Mouse (Mus musculus) gastrocnemius, postnatal 10 days (tissue): ENCODE measurements at regions not wholly inside any gene's neighbourhood (a gene's known extent, or its start where the extent isn't known, plus 50 kb on each side); places are given as distances from the start of the nearest gene placed in this dataset.

Experiments
- DNase-seq: peaks from one replicate; pipeline ENCODE4 v3.0.0; 2021; ENCODE audit warnings: mixed read lengths

DNA sequence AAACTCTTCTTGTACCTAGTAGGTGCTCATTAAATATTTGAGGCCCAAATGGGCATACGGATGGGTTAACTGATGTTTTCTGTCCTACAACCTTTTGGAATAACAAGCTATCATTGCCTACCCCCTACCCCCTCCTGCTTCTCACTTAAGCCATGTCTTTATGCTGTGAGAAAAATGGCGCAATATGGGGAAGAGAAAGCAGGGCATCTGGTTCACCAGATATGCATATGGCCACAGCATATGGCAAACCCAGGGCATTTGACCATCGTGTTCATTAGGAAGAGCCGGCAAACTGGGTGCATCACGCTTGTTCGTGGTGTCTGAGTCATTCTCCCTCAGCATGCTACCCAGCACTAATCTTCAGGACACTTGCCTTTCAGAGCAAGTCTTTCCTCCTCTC, 616.1 kb downstream of the Bcl11a start:
- no peak for DNase-seq

DNA sequence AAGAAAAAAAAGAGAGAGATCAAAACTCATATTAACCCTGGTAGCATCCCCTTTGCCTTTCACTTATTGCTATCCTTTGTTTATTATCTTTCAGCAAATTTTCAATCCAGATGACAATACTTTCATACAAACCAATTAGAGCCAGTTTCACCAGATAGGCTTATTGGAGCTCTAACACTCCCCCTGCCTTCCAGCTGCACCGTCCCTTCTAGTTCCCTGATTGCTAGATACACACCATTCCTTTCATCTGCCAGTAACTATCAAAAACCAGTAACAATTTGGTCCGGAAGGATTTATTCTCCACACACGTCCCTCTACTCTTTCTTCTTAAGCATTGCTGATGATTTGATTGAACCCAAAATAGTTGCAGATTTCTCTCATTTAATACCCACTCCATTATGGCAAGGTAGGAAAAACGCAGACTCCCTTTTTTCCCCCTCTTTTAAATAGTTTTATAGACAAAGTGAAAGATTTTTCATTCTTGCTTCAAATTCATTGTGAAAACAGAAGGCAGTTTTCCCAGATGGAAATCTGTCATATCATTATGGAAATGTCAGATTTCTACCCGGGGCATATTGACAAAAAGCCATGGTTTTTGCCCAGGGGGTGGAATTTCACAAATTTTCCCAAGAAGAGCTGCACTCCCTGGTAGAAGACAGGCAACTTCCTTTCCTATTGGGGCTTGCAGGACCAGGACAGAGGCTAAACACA, 617.3 kb downstream of the Bcl11a start:
- no peak for DNase-seq

DNA sequence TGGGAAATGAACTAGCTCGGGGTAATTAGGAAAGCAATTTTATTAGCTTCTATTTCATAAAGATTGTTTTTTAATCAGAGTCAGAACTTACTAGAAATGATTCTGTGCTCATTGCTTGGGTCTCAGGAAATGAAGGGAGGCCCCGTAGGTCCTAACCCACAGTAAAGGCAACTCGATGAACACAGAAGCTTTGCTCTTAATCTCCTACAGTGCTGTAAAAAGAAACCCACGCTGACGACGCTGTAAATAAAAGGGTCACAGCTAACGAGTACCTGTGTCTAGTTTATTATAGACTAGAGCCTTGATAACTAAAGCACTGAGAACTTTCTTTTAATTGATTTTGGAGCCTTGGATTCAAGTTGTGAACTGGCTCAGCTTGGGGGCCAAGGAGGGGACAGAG, 618.7 kb downstream of the Bcl11a start:
- DNase-seq = no peak

DNA sequence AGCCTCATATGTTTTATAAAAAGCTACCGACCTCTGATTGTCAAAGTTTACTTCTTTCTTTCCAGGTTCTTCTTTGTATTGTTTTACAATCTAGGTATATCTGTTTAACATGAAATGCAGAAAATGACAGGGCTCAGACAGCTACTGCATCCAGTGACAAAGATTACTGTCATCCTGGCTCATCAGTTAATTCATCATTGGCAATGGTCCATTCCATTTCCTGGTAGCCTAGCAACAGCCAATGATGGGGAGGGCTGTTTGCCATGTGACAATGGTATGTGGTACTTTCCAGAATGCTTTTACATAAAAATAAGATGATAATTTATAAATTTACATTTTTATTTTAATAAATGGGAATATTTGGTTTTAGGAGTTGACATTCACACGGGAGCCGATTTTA, 630.9 kb downstream of the Bcl11a start:
- DNase-seq = no peak

DNA sequence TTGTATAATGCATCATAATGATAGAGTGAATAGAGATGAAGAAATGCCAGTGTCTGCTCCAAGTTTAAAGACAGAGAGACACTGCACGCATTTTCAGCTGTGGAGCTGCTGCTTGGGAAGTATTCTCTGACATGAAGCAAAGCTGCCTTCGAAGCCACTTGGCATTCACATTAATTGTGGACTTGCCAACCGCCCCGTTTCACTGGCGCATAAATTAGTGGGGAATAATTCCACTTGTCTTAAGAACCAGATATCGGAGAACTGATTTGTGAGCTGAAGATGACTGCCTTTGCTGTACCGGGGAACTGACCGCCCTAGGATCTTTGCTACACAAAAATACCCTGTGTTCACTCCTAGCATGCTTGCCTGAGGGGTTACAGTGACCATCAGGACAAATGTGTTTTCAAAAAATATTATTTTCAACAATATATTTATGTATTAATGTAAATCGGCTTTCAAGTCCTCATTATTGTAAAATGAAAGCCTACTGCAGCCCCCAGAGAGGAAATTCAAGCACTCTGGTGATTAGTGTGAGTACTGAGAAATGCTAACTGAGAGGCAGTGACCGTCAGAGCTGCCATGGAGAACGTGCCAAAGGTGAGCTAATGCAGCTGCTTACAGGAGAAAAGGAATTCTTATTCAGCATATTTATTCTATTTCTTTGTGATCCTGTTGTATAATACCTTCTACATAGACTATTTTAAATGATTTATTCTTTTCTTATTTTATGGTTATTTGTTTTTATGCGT, 638.9 kb downstream of the Bcl11a start:
- no peak for DNase-seq

DNA sequence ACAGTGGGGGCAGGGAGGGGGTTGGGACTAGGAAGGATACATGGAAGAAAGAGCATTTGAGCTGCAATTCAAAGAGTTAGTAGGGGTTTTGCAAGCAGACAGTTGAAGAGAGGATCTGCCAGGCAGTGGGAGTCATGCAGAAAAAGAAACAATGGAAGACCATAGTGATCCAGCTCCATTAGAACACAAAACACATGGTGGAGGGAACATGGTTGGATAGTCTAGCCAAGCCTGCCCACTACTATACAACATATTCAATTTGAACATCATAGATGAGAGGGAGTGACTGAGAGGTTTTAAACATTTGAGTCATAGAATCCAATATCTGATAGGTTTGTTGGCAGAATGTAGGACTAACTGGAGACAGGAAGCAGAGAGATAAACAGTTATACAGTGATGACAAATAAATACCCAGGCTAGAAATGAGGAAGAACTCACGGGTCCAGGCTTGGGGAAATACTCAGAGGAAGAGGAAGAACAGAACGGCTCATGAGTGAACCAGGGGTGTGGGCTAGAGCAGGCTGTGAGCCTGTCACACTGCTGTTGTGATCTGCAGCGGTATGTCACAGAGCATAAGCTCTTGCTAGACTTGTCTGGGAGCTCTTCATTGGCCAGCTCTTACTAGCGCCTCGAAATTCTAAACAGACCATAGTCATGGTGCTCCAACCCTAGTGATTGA, 646.5 kb downstream of the Bcl11a start:
- DNase-seq = no peak

DNA sequence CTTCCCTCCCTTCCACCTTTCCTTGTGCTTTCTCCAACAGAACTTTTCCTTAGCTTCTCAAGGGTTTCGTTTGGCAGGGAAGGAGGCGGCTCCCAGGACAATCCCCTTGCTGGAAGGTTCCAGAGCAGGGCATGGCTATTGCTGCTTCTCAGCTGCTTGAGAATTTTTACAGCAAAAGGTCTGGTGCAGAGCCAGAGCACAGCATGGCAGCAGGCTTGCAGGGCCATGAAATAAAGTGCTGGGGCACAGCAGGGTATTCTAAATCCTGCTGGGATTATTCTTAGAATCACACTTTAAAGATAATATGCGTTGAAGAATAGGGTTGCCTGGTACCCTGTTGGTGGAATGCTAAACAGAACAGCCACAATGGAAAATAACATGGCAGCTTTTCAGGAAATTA, 648.5 kb downstream of the Bcl11a start:
- no peak for DNase-seq

DNA sequence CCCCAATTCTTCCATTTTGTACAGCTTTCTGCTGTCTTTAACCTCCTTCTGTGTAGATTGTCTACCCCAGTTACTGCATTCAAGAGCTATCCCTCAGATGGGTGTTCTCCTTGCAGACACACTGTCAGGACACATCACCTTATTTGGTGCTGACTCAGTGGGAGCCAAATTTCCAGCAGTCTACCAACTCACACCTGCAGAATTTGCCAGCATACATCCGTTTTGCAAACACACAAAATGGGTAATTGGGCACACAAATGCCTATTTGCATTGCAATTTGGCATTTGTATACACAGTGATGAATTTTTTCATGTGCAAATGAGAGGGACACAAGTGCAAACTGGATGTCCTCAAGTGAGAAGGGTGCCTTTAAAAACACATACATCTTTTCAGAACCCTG, 649.5 kb downstream of the Bcl11a start:
- DNase-seq = no peak

DNA sequence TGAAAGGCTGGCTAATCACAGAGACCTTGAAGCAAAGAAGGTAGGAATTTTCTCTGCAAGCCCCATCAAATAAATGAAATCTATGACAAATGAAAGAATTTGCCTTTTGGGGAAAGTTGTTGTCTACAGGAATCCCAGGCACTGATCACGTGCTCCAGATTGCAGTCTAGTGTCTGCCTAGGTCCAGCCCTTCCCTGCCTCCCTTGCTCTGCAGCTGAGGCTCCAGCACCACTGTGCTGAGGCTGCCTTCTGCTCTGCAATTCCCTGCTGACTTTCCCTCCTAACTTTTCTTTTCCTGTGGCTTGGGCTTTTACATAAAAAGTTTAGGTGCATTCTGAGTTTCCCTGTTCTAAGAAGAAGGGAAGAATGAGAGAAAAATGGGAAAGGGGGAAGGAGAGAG, 653.6 kb downstream of the Bcl11a start:
- DNase-seq = no peak

DNA sequence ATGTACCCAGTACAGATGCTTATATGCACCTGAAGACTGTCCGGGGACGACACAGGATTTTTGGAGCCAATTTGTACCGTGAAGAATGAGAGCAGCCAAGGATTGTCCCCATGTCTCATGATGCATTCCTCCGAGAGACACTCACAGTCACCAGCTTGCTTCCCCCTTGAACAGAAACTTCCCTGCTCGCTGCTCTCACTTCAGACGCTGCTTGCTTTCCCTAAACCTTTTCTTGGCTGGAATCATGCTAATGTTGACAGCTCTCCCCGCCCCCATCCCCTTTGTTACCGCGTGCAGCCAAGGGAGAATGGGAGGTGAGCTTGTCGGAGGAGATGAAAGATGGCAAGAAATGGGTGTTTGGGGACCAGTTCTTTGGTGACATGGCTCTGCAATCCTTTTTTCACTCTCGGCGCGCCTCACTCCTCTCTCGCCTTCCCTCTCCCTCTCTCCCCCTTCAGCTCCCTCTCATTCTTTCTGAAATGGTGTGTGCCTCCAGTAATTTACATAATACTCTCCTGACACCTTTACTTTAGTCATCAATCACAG, 661.9 kb downstream of the Bcl11a start:
- no peak for DNase-seq

DNA sequence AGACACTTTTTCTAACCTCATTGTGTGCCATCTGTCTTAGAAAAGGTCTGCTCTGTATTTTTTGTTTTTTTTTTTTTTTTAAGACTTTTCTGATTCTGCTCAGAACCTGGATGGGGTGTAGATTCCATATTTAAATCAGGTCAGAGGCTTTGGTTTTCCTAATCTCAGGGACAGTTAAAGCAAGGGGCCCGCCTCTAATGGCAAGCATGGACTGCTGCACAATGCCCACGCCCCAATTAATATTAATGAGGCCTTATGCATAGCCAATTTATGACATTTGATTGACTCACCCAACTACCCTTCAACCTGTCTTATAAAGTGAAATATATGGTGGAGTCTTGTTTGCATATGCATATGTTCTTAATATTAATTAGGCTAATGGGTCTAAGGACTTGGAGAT, 662.6 kb downstream of the Bcl11a start:
- DNase-seq = no peak

DNA sequence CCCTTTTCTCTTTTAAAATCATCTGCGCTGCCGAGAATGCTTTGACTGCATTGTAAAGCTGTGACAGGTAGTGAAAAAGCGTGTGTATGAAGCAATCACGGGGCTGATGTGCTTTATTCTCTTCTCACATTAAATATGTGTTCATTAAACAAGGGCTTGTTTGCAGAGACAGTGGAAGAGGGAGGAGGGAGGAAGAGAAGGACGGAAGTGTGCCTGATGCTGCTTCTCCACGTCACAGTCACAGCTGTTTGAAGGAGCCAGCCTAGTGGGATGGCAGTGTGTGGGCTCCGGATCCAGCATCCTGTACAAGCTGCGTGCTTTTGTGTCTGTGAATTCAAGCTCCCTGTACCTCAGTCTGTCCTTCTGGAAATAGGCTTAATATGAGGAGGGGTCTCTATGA, 664.7 kb downstream of the Bcl11a start:
- no peak for DNase-seq

DNA sequence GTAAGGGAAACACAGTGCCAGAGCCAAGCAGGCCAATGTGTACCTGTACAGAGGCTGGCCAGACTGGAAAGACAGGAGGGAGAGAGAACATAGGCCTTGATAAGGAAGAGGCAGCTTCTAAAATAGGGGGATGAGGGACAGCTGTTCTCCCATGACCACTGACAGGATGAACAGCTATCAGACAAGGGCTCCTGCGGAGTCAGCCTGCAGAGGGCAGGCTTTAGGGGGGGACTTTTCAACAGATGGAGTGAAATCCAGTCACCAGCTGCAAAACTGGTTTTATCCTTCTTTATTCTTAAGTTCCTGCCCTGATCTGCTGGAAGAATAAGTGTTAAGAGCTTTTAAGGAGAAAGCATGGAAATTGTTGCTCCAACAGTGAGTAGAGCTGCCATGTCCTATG, 665.6 kb downstream of the Bcl11a start:
- DNase-seq = no peak

DNA sequence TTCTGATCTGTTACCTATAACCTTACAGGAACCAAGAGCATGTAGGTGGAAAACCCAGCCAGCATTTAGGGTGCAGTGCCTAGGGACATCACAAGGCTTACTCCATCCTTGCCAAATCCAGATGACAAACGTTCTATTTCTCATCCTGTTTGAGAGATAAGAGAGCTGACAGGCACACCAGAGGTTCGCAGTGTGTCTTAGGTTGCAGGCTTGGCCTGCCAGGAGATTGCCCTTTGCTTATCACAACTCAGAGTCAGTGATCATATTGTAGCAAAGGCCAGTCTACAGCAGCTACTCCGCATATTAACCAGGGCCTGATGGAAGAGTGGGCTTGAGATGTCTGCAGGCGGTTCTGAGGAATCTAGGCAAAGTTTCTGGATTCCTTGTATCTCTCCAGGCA, 668.0 kb downstream of the Bcl11a start:
- DNase-seq = no peak

DNA sequence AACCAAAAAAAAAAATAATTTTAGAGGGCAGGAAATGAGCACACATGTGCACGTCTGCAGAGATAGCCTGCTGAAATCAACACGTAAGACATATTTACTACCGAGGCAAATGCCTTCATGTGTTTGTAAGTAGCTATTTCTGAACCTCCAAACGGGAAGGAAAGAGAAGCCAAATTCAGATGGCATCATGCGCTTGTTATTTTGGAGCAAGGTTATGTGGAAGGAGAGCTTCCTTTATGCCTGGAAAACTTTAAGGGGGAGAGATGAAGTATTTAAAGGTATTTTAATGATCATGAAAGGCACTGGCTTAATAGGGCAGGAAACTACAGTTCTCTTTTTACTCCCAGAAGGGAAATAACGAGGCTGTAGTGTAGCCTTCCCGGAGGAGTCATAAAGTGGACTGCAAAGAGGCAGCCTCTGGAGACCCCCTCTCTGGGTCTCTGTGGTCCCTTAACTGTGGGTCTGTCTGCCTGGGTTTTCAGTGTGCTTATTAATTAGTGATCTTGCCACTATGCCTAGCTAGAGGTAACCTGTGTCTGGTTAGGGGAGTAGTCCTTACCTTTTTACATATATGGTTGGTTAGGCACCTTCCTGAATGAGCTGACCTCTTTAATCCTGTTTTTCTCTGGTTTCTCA, 672.4 kb downstream of the Bcl11a start:
- no peak for DNase-seq

DNA sequence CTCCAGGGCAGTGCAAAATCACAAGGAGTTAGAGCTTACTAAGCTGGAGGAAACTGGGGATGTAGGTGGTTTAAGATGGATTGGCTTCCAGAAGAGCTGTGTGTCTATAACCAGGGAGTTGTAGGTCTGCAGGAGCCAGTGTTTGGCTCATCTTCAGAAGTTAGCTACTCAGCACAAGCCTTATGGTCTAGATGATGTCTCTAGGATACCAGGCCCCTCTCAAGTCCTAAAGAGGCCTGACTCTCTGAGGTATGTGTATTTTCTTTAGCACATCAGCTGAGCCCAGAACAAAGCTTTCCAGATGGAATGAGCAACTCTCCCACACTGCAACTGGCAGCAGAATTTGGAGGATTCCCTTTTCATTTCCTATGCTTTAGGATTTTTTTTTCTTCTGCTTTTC, 680.3 kb downstream of the Bcl11a start:
- no peak for DNase-seq

DNA sequence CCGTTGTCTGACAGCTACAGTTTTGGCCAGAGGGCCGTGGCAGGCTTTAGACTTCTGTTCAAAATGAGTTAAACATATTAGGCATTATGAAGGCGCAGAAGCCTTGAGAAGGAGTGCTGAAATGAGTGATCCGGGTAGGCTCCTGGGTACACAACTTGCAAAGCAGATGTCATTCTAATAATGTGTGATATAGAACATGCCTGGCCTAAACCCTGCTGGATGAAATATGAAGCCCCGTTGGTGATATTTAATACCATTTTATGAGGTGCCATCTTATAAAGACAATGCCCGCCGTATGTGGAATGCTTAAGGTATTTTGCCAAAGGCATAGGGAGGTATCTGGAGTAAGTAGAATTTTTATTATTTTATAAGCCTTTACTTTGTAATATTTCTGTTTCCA, 705.6 kb downstream of the Bcl11a start:
- no peak for DNase-seq

DNA sequence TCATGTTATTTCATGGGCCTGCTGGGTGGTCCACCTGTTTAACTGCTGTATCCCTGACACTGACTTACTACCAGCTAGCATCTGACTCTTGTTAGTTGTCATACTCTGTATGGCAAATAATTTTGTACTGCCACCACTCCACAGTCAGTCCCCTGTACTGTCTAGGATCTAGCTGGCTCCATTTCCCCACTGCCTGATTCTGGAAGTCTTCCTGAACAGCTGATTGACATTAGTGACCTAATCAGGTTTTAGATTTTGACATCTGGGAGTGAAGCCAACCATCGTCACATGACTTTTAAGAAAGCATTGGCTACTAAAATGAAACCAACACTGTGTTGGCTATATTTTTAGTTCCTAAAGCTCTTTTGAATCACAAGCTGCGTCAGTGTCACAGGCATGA, 711.3 kb downstream of the Bcl11a start:
- no peak for DNase-seq

DNA sequence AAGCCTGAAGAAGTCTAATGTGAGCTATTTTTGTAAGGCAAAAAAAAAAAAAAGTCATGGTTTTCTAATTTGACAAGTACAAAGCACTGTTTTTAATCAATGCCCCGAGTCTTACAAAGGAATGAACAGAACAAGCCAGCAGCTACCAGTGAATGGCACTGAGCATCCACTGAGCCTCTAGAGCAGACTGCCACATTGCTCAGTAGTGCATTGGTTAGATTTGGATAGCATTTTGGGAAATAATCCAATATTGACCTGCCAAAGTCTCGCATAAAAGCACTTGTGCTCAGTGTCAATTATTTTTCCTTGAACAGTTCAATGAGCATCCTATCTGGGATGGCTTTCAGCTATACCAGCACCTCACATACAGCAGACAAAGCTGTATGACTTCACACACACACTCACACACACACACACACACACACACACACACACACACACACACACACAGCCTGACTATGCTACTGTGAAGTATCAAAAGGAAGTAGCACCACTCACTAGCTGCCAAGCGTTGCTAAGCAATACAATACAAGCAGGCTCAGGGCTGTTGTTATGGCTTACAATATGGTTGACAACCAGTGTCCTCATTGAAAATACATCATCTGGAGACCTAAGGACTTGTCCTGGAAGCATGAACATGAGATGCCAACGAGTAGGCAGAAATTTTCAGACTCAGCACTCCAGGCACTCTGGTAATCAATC, 717.8 kb downstream of the Bcl11a start:
- DNase-seq = no peak

DNA sequence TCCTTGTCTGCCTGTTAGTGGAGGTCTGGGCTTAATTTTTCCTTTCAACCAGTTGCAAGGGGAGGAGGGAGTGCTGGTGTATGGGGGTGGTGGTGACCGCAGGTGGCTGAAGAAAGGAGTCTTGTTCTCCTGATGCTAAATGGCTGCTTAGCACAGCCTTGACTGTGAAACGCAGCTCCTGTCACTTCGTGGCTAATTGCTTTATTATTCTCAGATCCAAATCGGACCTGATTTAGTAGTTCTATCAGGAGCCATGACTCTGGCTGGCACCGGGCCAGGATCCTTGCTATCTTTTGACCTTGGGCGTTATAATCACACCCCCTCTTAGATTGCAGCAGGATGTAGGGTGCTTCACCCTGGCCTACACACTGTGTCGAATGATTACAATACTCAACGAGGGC, 726.8 kb downstream of the Bcl11a start:
- DNase-seq = no peak

DNA sequence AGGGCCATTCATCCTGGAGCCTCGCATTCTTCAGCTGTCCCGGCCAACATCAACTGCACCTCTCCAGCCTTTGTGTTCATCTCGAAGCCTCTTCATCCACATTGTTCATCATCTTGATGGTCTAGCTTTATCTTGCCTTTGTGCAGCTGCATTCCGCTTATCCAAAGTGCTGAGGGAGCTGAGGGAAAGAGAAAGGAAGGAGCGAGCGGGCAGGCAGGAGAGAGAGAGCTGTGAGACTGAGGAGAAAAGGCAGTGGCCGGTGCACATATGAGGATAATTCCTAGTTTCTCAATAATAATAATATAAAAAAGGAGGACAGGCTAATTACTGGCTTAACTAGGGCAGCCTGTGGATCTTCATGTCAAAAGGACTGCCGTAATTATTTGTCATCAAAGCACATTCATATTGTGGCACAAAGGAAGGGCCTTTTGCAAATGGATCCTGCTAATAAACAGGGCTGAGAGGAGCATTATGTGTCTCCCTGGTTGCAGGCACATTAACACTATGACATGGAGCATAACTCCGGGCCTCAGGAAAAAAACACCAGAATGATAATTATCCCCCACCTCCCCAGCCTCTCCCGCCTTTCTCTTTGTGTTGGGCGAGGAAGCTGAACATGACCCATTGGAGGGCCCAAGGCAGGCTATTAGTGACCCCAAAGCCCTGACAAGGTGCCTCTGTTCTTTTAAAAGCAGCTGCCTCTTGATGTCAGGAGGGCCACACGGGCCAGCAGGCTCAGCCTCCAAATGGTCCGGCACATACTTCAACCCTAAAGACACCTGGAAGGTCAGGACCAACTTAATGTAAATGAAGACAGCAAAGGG, 751.9 kb downstream of the Bcl11a start:
- DNase-seq = no peak
